Mouse (Mus musculus) liver, adult 2 months (tissue): ENCODE results near the gene Rhobtb1. TPM values are rescaled to one million over a fixed set of nuclear protein-coding genes. Genes with fewer than 3 reads are reported as not detected.

ENCODE experiments used
- DNase-seq: peaks from one replicate; pipeline ENCODE4 v3.0.0-alpha.2; 2011; ENCODE audit warnings: low read depth, low spot score; ENCODE audit errors: extremely low read depth
- H3K27ac ChIP-seq: fragments of 200-500 bp; replicated peaks from 2 replicates; pipeline ENCODE4 v1.5.1; 2012; ENCODE audit warnings: low read depth, mild to moderate bottlenecking, control low read depth, inconsistent platforms, low read length; ENCODE audit not compliant: insufficient read depth
- H3K27me3 ChIP-seq: fragments of 200-500 bp; 2 replicates; pipeline ENCODE4 v1.6.1; 2012; ENCODE audit warnings: mild to moderate bottlenecking, moderate library complexity, low read length, inconsistent platforms; ENCODE audit not compliant: control insufficient read depth, insufficient read depth
- H3K36me3 ChIP-seq: fragments of 200-500 bp; 2 replicates; pipeline ENCODE4 v1.6.1; 2012; ENCODE audit warnings: low read length, inconsistent platforms; ENCODE audit not compliant: control insufficient read depth, insufficient read depth
- H3K4me1 ChIP-seq: fragments of 200-500 bp; 2 replicates; pipeline ENCODE4 v1.6.1; 2011; ENCODE audit warnings: low read length; ENCODE audit not compliant: control insufficient read depth, insufficient read depth
- H3K4me3 ChIP-seq: fragments of 200-500 bp; 2 replicates; pipeline ENCODE4 v1.5.1; 2011; ENCODE audit warnings: low read depth, mild to moderate bottlenecking, control low read depth, low read length, moderate library complexity; ENCODE audit not compliant: insufficient read depth
- H3K79me2 ChIP-seq: fragments of 200-500 bp; 2 replicates; pipeline ENCODE4 v1.6.1; 2012; ENCODE audit warnings: inconsistent platforms, mild to moderate bottlenecking, low read length, moderate library complexity; ENCODE audit not compliant: control insufficient read depth, insufficient read depth
- H3K9ac ChIP-seq: fragments of 200-500 bp; 2 replicates; pipeline ENCODE4 v1.6.1; 2012; ENCODE audit warnings: low read depth, mild to moderate bottlenecking, control low read depth, inconsistent platforms, low read length
- CTCF ChIP-seq: fragments of 200-500 bp; IDR thresholded peaks from 2 replicates; pipeline ENCODE4 v1.5.1; 2011; ENCODE audit warnings: low read depth, low read length, control low read depth
- POLR2A ChIP-seq: fragments of 200-500 bp; IDR thresholded peaks from 2 replicates; pipeline ENCODE4 v1.6.1; 2011; ENCODE audit warnings: low read length, control low read depth; ENCODE audit not compliant: insufficient read depth; ENCODE audit errors: extremely low read depth
- WGBS: fragments of 180-500 bp; shearing (Covaris S2); methylation state at CpG from one replicate; pipeline ENCODE4 v1.1.7; 2018; 5-methylcytosine and 5-hydroxymethylcytosine counted together
- polyA plus RNA-seq: library from polyadenylated mRNA; depleted of rRNA; stranded (reverse); fragments of >200 nt; gene quantifications from 2 replicates; pipeline ENCODE4 v1.2.3, GENCODE M21; 2012
- total RNA-seq: library from RNA; depleted of rRNA; stranded (reverse); fragments of >200 nt; gene quantifications from 2 replicates; pipeline ENCODE4 v1.2.3, GENCODE M21; 2014

The Rhobtb1 gene
- total and polyA plus RNA-seq, 2 experiments = 14.3 to 47.9 TPM

GRCm38 (mm10) chr10:69156462-69156861 lies 5.2 kb downstream of the Rhobtb1 start:
- Histone ChIP-seq H3K4me1 (peaks cover 25% of the 10 kb centered on the region), H3K9ac (no peak overlapping the region), H3K4me3 (no peak overlapping the region), H3K36me3 (peaks cover 17% of the 10 kb centered on the region), H3K79me2 (peaks cover 12% of the 10 kb centered on the region; the same call in 1 of the 2 replicates), H3K27me3 (no peaks in the 10 kb centered on the region), H3K27ac (no peak overlapping the region)
- DNase-seq = no peak
- WGBS = 85% methylated on average over 6 of the region's 6 CpGs
- no peak for TF ChIP-seq CTCF
- no peak for TF ChIP-seq POLR2A

GRCm38 (mm10) chr10:69157471-69157870 lies 6.2 kb downstream of the Rhobtb1 start:
- no peak for DNase-seq
- 96% methylated on average over 2 of the region's 2 CpGs for WGBS
- peaks cover 17% of the 10 kb centered on the region for H3K36me3 ChIP-seq
- no peaks in the 10 kb centered on the region for H3K27me3 ChIP-seq
- peaks cover 28% of the 10 kb centered on the region for H3K4me1 ChIP-seq
- H3K4me3 ChIP-seq = no peak overlapping the region
- H3K79me2 ChIP-seq = peaks cover 11% of the 10 kb centered on the region; the same call in 1 of the 2 replicates
- no peak overlapping the region for H3K27ac ChIP-seq
- no peak for TF ChIP-seq CTCF
- TF ChIP-seq POLR2A = no peak
- H3K9ac ChIP-seq = no peak overlapping the region

- WGBS = 32% methylated on average over 2 of the region's 2 CpGs
- Histone ChIP-seq H3K27ac (peak overlapping the region; percentile 75), H3K4me1 (peaks cover 27% of the 10 kb centered on the region), H3K4me3 (no peak overlapping the region), H3K36me3 (peaks cover 19% of the 10 kb centered on the region), H3K79me2 (peaks cover 9% of the 10 kb centered on the region; the same call in 1 of the 2 replicates), H3K9ac (no peak overlapping the region), H3K27me3 (no peaks in the 10 kb centered on the region)
- TF ChIP-seq POLR2A (no peak), CTCF (no peak)
- DNase-seq = peak; percentile 99
Measured at GRCm38 (mm10) chr10:69160877-69161276, 9.6 kb downstream of the Rhobtb1 start.

- H3K36me3 ChIP-seq = peaks cover 14% of the 10 kb centered on the region
- H3K9ac ChIP-seq = no peak overlapping the region
- WGBS = 62% methylated on average over 3 of the region's 3 CpGs
- no peak for DNase-seq
- peaks cover 11% of the 10 kb centered on the region; the same call in 1 of the 2 replicates for H3K79me2 ChIP-seq
- no peak overlapping the region for H3K4me3 ChIP-seq
- peaks cover 30% of the 10 kb centered on the region for H3K4me1 ChIP-seq
- peak overlapping the region; percentile 75 for H3K27ac ChIP-seq
- no peaks in the 10 kb centered on the region for H3K27me3 ChIP-seq
- TF ChIP-seq CTCF (no peak), POLR2A (no peak)
Measured at GRCm38 (mm10) chr10:69161503-69161902, 10.3 kb downstream of the Rhobtb1 start.

- no peak for DNase-seq
Measured at GRCm38 (mm10) chr10:69162577-69162976, 11.3 kb downstream of the Rhobtb1 start.

GRCm38 (mm10) chr10:69163216-69163615 lies 12.0 kb downstream of the Rhobtb1 start:
- Histone ChIP-seq H3K79me2 (peaks cover 20% of the 10 kb centered on the region; the same call in 1 of the 2 replicates), H3K4me3 (no peak overlapping the region), H3K27ac (peak overlapping the region; percentile 25), H3K27me3 (no peaks in the 10 kb centered on the region), H3K4me1 (peaks cover 33% of the 10 kb centered on the region), H3K36me3 (peaks cover 11% of the 10 kb centered on the region), H3K9ac (no peak overlapping the region)
- DNase-seq = peak; percentile 65
- WGBS = 31% methylated on average over 5 of the region's 5 CpGs
- TF ChIP-seq POLR2A (no peak), CTCF (no peak)

More at GRCm38 (mm10) chr10:69162577-69162976, 11.3 kb downstream of the Rhobtb1 start:
- 71% methylated on average over 5 of the region's 5 CpGs for WGBS
- H3K79me2 ChIP-seq = peaks cover 17% of the 10 kb centered on the region; the same call in 1 of the 2 replicates
- peak overlapping the region; percentile 44 for H3K27ac ChIP-seq
- no peaks in the 10 kb centered on the region for H3K27me3 ChIP-seq
- H3K4me3 ChIP-seq = no peak overlapping the region
- H3K36me3 ChIP-seq = peaks cover 11% of the 10 kb centered on the region
- TF ChIP-seq CTCF (no peak), POLR2A (no peak)
- H3K9ac ChIP-seq = no peak overlapping the region
- H3K4me1 ChIP-seq = peaks cover 33% of the 10 kb centered on the region
